Mouse (Mus musculus) stomach, postnatal 0 days (tissue): Measurements from ENCODE around the gene Tmx2.

Experiments
- CTCF ChIP-seq: IDR thresholded peaks from 2 replicates; pipeline ENCODE4 v1.5.1; 2016; ENCODE audit warnings: antibody characterized with exemption, low read depth, mild to moderate bottlenecking, moderate library complexity
- EP300 ChIP-seq: optimal IDR thresholded peaks from 2 replicates; pipeline ENCODE3; 2016; ENCODE audit warnings: antibody characterized with exemption

GRCm38 (mm10) chr2:84648369-84648768 lies 30.6 kb downstream of the Tmx2 start:
- TF ChIP-seq CTCF: peak; percentile 50
- no peak for TF ChIP-seq EP300
